Mouse (Mus musculus) hindbrain, embryonic 11.5 days (tissue): ENCODE data around the gene Kif21b. TPM values are rescaled to one million over a fixed set of nuclear protein-coding genes. Genes with fewer than 3 reads are reported as not detected.

Source experiments
- ATAC-seq: fragments of 200-750 bp; cut with Nextera tagmentation; 2 replicates; pipeline ENCODE4 v1.8.0; 2017; ENCODE audit warnings: mild to moderate bottlenecking, moderate TSS enrichment, moderate library complexity; ENCODE audit not compliant: low FRiP score
- DNase-seq: peaks from one replicate; pipeline ENCODE4 v3.0.0-alpha.2; 2015; ENCODE audit warnings: low spot score
- H3K27ac ChIP-seq: fragments of 300-500 bp; sonication (generic); 2 replicates; pipeline ENCODE4 v1.5.1; 2014; ENCODE audit warnings: mild to moderate bottlenecking, low read depth, low read length
- H3K27me3 ChIP-seq: fragments of 300-500 bp; sonication (generic); 2 replicates; pipeline ENCODE4 v1.6.1; 2014; ENCODE audit warnings: mild to moderate bottlenecking, low read length, moderate library complexity, mixed read lengths; ENCODE audit not compliant: control insufficient read depth, insufficient read depth
- H3K36me3 ChIP-seq: fragments of 300-500 bp; sonication (generic); 2 replicates; pipeline ENCODE4 v1.6.1; 2014; ENCODE audit warnings: mild to moderate bottlenecking, low read length, moderate library complexity, mixed read lengths; ENCODE audit not compliant: control insufficient read depth, insufficient read depth
- H3K4me1 ChIP-seq: fragments of 300-500 bp; sonication (generic); replicated peaks from 2 replicates; pipeline ENCODE4 v1.6.1; 2014; ENCODE audit warnings: low read length, mixed read lengths; ENCODE audit not compliant: control insufficient read depth, insufficient read depth
- H3K4me2 ChIP-seq: fragments of 300-500 bp; sonication (generic); replicated peaks from 2 replicates; pipeline ENCODE4 v1.6.1; 2014; ENCODE audit warnings: mild to moderate bottlenecking, low read depth, low read length
- H3K4me3 ChIP-seq: fragments of 300-500 bp; sonication (generic); 2 replicates; pipeline ENCODE4 v1.5.1; 2014; ENCODE audit warnings: low read depth, low read length
- H3K9ac ChIP-seq: fragments of 300-500 bp; sonication (generic); 2 replicates; pipeline ENCODE4 v1.6.1; 2014; ENCODE audit warnings: low read depth, low read length
- H3K9me3 ChIP-seq: fragments of 300-500 bp; sonication (generic); 2 replicates; pipeline ENCODE4 v1.6.1; 2016; ENCODE audit warnings: low read length; ENCODE audit not compliant: control insufficient read depth
- WGBS: fragments of 180-500 bp; shearing (Covaris S2); extraction: QIAGEN DNeasy Blood & Tissue Kit; methylation state at CpG from one replicate; pipeline ENCODE4 v1.1.7; 2014; 5-methylcytosine and 5-hydroxymethylcytosine counted together
- polyA plus RNA-seq: library from polyadenylated mRNA; unstranded; fragments of >200 nt; fragmentation: Nextera tagmentation; extraction: Ambion mirVana; gene quantifications from 2 replicates; pipeline ENCODE4 v1.2.1, GENCODE M21; 2014

Kif21b gene
- polyA plus RNA-seq, 1 experiment from 2014 or later: 24.4 TPM

- Histone ChIP-seq H3K4me3 (no peak overlapping the region), H3K36me3 (no peaks in the 10 kb centered on the region), H3K4me2 (no peak overlapping the region), H3K27me3 (no peaks in the 10 kb centered on the region), H3K4me1 (peaks cover 5% of the 10 kb centered on the region; the same call in 1 of the 2 replicates), H3K9me3 (no peaks in the 10 kb centered on the region), H3K9ac (no peak overlapping the region), H3K27ac (no peak overlapping the region)
- DNase-seq: no peak
- WGBS: 86% methylated on average over 8 of the region's 8 CpGs
- no peak for ATAC-seq
Observed at GRCm38 (mm10) chr1:136122030-136122429, 9.2 kb upstream of the Kif21b start.

GRCm38 (mm10) chr1:136126159-136126765 lies 4.9 kb upstream of the Kif21b start:
- no peak overlapping the region for H3K4me2 ChIP-seq
- H3K4me1 ChIP-seq: no peaks in the 10 kb centered on the region; the same call in 1 of the 2 replicates
- no peak overlapping the region for H3K4me3 ChIP-seq
- H3K27ac ChIP-seq: no peak overlapping the region
- H3K9me3 ChIP-seq: no peaks in the 10 kb centered on the region
- no peaks in the 10 kb centered on the region for H3K36me3 ChIP-seq
- DNase-seq (no peak), ATAC-seq (no peak)
- H3K27me3 ChIP-seq: no peaks in the 10 kb centered on the region
- no peak overlapping the region for H3K9ac ChIP-seq
- WGBS: 81% methylated on average over 10 of the region's 10 CpGs

GRCm38 (mm10) chr1:136126895-136127294 lies 4.3 kb upstream of the Kif21b start:
- Histone ChIP-seq H3K9me3 (no peaks in the 10 kb centered on the region), H3K4me2 (no peak overlapping the region), H3K36me3 (no peaks in the 10 kb centered on the region), H3K27me3 (no peaks in the 10 kb centered on the region), H3K4me3 (no peak overlapping the region), H3K27ac (no peak overlapping the region), H3K4me1 (no peaks in the 10 kb centered on the region; the same call in 1 of the 2 replicates), H3K9ac (no peak overlapping the region)
- WGBS: 89% methylated on average over 10 of the region's 10 CpGs
- DNase-seq (no peak), ATAC-seq (no peak)

- Histone ChIP-seq H3K27ac (no peak overlapping the region), H3K4me2 (no peak overlapping the region), H3K9me3 (no peaks in the 10 kb centered on the region), H3K36me3 (no peaks in the 10 kb centered on the region), H3K4me3 (no peak overlapping the region), H3K4me1 (no peaks in the 10 kb centered on the region; the same call in 1 of the 2 replicates), H3K9ac (no peak overlapping the region), H3K27me3 (no peaks in the 10 kb centered on the region)
- ATAC-seq: no peak
- DNase-seq: no peak
- WGBS: 70% methylated on average over 3 of the region's 3 CpGs
Observed at GRCm38 (mm10) chr1:136127856-136128255, 3.3 kb upstream of the Kif21b start.

GRCm38 (mm10) chr1:136128416-136128815 lies 2.8 kb upstream of the Kif21b start:
- Histone ChIP-seq H3K4me2 (no peak overlapping the region), H3K4me1 (no peaks in the 10 kb centered on the region; the same call in 1 of the 2 replicates), H3K27ac (0 out of 2 replicates have a peak overlapping the region, but pooled peaks have one; percentile 13), H3K36me3 (no peaks in the 10 kb centered on the region), H3K27me3 (no peaks in the 10 kb centered on the region), H3K4me3 (no peak overlapping the region), H3K9ac (no peak overlapping the region), H3K9me3 (no peaks in the 10 kb centered on the region)
- no peak for ATAC-seq
- WGBS: 50% methylated on average over 5 of the region's 5 CpGs
- DNase-seq: no peak

- Histone ChIP-seq H3K4me2 (no peak overlapping the region), H3K9me3 (no peaks in the 10 kb centered on the region), H3K4me3 (no peak overlapping the region), H3K27ac (no peak overlapping the region), H3K36me3 (no peaks in the 10 kb centered on the region), H3K4me1 (no peaks in the 10 kb centered on the region; the same call in 1 of the 2 replicates), H3K27me3 (no peaks in the 10 kb centered on the region), H3K9ac (no peak overlapping the region)
- DNase-seq (no peak), ATAC-seq (no peak)
- WGBS: 42% methylated on average over 4 of the region's 4 CpGs
Observed at GRCm38 (mm10) chr1:136128944-136129589, 2.1 kb upstream of the Kif21b start.

GRCm38 (mm10) chr1:136130107-136130506 lies 1.1 kb upstream of the Kif21b start:
- H3K36me3 ChIP-seq: no peaks in the 10 kb centered on the region
- H3K9me3 ChIP-seq: no peaks in the 10 kb centered on the region
- 68% methylated on average over 3 of the region's 3 CpGs for WGBS
- DNase-seq: no peak
- no peak overlapping the region for H3K4me2 ChIP-seq
- H3K4me3 ChIP-seq: no peak overlapping the region
- no peak for ATAC-seq
- no peak overlapping the region for H3K27ac ChIP-seq
- H3K4me1 ChIP-seq: no peaks in the 10 kb centered on the region; the same call in none of the 2 replicates
- H3K27me3 ChIP-seq: no peaks in the 10 kb centered on the region
- H3K9ac ChIP-seq: no peak overlapping the region

GRCm38 (mm10) chr1:136131603-136132291 lies 558 bp downstream of the Kif21b start:
- DNase-seq: peak; percentile 79
- Histone ChIP-seq H3K27me3 (no peaks in the 10 kb centered on the region), H3K4me3 (peak overlapping the region; percentile 78), H3K27ac (peak overlapping the region; percentile 80), H3K4me1 (peaks cover 4% of the 10 kb centered on the region), H3K9me3 (no peaks in the 10 kb centered on the region), H3K36me3 (no peaks in the 10 kb centered on the region), H3K9ac (peak overlapping the region; percentile 67), H3K4me2 (peak overlapping the region; percentile 70)
- under 1% methylated on average over 32 of the region's 43 CpGs for WGBS
- ATAC-seq: peak; percentile 59
